Mouse (Mus musculus): ENCODE data around the gene Smarce1.

Smarce1 gene

DNA sequence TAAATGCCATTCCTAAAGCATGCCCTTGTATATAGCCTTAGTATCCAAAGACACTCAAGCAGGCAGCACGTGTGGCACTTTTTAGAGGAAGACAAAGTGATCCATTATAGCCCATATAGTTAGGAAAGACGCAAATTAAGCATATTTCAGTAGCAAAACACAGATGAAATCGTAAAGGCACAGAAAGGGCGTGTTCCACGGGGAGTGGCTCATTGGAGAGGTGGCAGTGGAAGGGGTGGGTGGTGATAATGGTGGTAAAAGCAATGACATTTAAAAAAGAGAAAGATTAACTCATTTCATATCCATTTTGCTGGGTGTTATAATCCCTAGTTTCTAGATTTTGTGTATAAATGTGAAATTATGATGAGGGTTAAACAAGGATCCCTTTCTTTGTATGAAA is 4.5 kb downstream of the Smarce1 start:
- DNase-seq: no peak

DNA sequence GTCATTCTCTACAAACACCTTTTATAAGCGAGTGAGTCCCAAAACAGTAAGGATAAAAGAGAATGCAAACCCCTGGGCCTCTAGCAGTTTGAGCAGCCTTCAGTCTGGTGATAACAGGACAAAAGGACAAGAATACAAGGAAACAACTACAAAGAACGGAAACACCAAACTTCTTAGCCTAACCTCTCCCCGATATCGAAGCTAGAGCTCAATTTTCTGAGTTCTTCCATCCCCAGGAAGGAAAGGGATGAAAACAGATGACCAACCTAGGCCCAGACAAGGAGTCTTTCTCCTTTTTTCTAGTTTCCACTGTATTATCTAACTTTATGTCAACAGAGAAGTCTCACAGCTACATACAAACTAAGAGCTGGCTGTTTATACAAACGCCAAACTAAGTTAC is 7.5 kb downstream of the Smarce1 start:
- DNase-seq: no peak

DNA sequence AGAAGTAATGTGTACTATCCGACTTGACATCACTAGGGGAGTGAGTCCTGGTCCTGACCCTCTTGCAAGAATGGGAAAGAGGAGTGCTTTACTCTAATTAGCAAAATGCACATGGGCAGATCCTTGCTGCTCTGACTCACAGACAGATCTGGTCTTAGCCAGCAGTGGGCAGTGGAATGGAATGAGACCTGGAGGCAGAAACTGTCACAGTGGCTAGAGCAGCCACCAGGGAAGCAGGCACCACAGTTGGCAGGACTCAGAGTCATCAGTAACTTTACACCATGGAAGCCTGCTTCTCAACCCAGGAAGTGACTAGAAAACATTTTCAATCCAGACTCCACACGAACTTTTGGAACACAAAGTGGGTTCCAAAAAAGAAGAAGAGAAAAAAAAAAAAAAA is 9.0 kb downstream of the Smarce1 start:
- no peak for DNase-seq

DNA sequence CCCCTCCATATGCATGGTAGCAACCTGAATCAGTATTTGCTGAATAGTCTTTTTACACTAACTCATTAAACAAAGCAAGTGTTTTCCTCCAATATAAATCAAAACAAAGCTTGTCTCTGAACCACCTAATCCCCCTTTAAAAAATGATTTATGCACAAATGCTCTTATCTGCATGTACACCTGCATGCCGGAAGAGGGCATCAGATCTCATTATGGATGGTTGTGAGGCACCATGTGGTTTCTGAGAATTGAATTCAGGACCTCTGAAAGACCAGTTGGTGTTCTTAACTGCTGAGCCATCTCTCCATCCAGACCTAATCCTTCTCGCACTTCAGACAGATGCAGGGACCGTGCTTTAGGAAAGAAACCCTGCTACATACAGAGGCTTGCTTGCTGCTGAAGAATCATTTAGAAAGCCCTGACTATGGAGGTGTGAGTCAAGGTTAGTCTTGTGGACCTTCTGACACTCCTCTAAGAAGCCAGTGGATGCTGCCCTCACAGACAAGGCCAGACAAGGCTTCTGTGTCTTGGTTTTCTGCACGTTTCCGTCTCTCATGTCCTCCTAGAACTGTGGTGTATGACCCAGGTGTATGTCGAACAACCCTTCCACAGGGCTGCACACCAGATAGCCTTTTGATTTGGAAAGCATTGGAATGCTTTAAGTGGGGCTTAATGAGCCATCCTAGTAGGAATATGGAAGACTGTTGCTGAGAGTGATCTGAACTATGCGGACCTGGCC is 13.4 kb downstream of the Smarce1 start:
- no peak for DNase-seq

DNA sequence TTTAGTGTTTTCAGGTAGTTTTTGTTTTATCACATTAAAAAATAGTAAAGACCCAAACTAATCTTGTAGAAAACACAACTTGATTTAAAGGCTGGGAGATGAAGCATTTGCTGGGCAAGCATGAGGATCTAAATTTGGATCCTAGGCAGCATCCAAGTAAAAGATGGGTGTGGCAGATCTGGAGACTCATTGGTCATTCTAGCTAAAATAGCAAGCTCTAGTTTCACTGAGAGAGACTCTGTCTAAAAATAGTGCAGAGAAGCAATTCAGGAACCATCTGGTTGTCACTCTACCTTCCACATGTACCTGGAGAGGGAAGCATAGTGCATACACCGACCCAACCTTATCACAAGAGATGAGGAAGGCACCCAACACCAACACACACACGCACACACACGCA is 14.6 kb downstream of the Smarce1 start:
- DNase-seq: no peak

DNA sequence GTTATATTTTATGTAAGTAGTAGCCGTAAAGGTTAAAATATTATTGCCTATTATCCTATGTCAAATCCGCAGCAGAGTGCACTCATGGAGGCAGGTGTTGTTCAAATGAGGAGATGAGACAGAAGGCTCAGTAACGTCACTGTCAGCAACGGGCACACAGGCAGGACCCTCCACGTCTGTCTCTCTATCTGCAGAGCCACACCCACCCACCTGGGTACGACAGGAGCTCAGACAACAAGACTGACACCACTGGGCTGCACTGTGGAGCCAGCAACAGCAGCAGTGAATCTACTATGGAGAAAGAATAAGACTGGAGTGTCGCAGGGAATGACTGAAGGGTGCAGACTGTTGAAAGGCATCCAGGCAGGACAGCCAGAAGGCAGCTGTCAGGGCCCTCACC is 18.1 kb downstream of the Smarce1 start:
- DNase-seq: no peak

DNA sequence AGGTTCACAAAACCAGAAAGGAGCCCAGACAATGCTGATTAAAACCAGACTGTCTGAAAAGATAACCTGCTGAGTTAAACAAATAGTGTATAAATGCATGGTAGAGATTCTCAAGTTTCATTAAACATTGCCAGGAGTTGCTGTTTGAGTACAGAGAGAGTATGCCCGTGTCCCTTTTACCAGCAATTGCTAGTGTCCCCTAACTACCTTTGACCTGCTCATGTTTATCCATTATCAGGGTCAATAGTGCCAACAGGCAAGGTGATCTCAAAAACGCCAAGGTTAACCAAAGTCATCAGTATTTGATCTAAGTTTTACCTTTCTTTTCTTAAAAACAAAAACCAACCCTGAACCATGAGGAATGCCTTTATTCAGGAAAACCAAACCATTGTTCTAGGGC is 18.9 kb downstream of the Smarce1 start:
- DNase-seq: no peak

DNA sequence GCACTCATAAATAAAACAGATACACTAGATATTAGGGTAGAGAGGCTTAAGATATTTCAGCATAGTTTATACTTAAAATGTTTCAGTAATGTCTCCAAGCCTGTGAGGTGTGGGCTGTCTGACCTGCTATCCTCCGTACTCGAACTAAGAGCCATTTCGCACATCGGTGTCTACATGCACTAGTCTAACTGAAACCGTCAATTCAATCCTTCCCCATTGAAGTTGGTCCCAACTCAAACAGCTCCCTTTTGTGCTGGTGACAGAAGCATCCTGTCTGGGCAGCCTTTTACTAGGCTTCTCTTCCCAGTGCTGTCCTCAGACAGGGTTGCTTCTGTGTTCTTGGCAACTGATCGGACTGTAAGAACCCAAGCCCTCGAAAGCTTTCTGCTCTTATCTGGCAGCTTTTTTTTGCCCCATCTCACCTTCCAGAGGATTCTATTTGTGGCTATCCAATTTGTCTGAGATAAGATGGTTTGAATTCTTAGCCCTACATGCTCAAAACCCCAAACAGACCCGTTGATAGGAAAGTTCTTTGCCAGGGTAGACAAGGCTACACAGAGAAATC is 22.6 kb downstream of the Smarce1 start:
- DNase-seq: no peak

DNA sequence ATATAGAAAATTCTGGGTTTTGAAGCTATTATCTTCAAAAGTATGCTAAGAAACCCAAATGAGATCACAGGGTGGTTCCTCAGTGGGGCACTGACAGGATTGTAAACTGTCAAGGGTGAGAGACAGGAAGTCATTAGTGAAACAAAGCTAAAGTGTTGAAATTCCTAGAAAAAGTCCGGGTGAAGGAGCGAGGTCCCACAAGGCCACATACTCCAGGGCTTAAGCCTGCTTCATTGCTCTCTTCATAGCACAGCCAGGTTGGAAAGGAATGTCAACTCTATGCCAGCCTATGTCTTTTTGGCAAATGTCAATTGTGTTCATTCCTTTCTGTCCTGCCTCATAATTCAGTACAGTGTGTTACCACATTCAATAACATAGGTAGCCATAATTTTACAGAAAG is 23.4 kb downstream of the Smarce1 start:
- DNase-seq: no peak

DNA sequence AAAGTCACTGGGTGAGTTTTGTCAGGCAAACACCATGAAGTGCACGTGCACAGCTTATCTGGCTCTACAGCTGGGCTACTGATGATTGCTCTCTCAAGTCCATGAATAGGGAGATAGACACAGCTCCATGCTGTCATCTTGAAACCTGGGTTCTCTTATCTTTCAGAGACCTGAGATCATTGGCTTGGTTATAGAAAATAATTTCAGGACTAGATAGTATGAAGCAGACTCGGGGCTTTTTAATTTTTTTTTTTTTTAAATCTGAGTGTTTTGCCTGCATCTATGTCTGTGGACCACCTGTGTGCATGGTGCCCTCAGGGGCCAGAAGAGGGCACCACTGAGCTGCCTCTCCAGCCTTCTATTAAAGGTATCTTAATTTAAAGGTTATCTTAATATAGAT is 23.9 kb downstream of the Smarce1 start:
- DNase-seq: peak; percentile 42

DNA sequence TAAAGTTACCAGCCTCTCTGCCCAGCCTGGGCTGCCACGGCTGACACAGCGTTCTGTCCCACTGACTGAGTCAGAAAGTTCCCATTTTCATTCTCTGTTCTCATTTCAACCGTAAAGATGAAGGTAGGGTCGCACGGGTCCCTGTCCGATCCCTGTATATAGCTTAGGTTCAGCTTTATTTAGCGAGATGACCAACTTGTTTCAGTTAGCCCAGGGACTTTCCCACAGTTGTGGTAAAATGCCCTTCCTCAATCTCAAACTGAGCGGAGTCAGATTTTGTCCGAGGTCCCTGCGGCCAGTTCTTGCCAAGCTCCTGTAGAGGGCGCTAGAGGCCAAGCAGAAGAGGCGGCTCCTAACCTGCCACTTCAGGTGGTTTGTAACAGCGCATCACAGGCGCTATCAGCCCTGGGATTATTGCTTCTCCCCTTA is 41.6 kb downstream of the Smarce1 start:
- DNase-seq: peak; percentile 71

DNA sequence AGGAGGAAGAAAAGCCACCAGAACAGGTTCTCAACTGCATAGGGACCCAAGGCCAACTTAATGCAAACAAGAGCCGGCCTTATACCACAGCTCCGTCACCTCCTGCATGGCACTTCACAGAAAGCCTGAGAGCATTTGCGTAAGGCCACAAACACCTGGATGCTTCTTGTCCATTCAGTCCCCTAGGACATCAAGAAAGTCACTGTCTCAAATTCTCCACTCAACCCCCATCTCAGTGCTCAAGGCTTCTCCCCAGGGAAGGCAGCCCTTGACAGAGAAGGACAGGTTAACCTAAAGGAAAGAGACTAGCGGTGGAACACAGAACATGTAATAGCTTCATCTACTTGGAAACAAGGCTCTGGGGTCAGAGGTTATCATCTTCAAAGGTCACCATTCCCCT is 43.5 kb downstream of the Smarce1 start:
- DNase-seq: no peak

DNA sequence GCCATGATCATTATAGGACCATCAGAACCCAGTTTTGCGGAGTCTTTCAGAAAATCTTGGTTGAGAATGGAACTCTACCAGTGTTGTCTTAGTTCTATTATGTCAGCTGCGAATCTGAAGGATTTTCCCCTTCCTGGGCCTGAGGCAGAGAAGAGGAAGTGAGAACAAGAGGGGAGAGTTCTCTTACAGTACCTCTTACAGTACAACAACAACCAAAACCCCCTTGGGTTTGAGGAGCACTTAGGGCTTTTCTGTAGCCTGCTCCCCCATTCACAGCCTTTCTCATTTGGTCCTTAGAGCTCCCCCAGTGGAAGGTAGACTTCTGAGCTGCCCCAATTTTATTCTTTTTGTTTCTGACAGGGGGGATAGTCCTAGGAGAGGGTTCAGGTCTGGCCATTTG is 44.0 kb downstream of the Smarce1 start:
- DNase-seq: no peak

DNA sequence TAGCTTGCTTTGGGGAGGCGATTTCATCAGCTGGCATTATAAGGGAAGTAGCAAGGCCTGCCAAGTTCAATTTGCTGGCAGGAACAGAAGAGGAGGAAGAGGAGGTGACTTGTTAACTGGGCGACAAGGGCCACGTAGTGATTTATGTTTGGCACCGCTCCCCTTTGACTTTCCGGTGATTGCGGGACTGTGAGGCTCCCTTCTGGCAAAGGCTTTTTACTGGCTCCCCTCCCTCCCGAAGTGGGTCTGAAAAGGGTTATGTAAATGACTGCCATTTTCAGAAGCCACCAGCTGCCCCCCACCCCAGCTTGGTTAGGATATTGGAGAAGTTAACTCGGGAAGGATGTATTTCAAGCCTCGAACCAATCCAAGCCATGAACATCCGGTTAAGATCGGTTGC is 48.2 kb downstream of the Smarce1 start:
- DNase-seq: no peak

DNA sequence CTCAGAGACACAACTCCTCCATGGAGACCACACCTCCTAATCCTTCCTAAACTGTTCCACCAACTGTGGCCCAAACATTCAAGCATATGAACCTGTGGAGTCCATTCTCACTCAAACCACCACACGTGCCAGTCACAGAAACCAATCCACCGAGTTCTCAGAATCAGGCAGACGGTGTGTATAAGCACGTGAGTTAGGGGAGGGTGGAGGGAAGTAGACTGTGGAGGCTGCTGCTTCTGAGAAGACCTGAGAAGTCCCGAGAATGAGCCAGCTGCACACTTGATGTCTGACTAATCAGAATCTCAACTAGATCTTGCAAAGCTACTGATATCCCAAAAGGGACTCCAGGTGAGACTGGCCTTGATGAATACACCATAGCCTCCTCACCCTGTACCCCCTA is 50.7 kb downstream of the Smarce1 start:
- DNase-seq: no peak

DNA sequence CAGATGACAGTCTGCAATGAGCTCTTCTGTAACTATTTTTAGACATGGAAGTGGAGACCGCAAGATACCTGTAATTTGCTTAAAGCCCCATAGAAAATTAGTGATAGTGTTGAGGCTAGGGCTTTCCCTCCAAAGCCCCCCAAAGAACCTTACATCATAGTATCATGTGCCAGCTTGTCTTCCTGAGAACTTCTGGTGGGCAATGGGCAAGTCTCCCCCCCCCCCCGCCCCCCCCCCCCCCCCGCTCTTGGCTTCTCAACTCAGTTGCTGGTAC is 53.0 kb downstream of the Smarce1 start:
- no peak for DNase-seq

DNA sequence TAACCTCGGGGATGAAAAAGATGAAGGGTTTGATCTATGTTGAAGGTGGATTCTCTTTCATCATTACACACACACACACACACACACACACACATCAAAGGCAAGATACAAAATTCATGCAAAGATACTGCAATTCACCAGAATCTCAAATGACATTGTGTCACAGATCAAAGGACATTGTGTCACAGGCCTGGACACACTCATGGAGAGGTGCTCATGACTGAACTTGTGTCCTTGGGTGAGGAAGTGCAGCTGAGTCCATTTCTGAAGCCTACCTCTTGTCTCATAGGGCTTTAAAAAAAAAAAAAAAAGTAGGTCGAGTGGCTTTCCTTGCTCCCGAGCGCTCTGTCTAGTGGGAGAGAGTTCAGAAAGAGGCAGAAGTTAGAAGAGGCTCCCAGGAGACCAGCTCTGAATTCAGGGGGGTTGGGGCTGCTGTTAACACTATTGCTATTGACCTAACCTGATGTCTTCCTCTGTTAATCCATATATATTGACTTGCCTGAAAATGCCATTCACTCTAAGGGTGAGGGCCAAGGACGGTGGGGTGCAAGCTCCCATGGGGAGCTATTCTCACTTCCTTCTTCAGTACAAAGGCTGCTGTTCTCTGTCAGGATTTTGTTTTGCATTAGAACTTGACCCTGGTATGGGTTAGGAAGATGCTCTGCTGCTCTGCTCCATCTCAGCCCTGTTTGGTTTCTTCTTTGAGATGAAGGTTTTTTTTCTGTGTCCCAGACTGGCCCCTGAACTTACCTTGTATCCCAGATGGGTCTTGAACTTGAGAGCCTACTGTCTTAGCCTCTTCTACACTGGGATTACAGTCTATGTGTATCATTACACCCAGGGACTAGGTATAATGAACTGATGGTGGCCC is 53.5 kb downstream of the Smarce1 start:
- no peak for DNase-seq

DNA sequence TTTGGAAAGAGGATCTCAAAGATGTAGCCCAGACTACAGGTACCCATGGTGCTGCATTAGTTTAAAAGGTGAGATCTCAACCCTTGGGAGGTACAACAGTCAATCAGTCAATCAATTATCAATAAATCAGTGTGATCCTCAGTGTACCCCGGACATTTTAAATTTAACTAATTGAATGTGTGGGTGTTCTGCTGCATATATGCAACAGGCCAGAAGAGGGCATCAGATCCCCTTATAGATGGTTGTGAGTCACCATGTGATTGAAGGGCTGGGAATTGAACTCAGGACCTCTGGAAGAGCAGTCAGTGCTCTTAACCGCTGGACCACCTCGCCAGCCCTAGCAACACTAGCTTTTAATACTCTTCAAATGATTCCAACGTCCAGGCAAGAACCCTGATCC is 58.8 kb downstream of the Smarce1 start:
- no peak for DNase-seq

DNA sequence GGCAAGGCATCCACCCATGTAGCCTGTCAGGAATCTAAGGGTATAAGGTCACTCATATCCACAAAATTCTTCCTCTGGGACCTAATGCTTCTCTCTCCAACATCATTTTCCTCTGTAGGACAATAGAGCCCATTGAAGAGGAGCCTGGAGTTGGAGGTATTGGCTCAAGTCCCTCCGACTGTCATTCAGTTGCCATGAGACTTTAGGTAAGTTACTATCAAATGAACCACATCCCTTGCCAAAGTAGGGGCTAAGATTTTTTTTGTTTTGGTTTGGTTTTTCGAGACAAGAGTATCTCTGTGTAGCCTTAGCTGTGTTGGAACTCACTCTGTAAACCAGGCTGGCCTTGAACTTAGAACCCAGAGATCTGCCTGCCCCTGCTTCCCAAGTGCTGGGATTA is 59.4 kb downstream of the Smarce1 start:
- no peak for DNase-seq

DNA sequence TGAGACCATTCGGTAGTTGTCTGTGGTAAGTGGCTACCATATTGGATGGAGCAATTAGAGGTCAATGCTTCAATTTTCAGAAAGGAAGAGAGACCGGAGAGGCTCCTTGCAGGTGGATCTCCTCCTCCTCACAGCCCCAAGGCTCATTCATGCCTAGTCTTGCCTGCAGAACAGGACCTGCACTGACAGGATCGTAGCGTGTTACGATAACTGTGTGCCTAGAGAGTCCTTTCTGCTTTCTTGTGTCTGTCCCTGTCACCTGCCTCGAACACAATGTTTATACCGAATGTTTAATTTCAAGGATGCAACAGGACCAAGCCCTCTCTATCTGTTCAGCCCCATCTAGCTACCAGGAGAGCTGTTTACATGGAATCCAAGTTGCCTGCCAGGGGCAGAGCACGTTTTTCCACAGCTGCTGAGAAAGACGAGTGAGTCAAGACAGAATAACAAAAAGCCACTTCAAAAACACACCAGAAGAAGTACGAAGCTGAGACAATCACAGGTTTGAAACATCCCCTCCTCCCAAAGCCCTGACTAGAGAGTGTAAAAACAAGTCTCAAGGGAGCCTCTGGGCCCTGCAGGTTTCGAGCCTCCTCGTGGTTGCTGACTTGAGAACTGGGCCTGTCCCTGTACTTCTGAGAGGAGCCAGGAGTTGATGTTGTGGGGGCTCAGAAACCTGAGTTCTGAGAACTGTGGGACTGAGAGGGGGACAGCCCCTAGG is 60.1 kb downstream of the Smarce1 start:
- peak; percentile 68 for DNase-seq

DNA sequence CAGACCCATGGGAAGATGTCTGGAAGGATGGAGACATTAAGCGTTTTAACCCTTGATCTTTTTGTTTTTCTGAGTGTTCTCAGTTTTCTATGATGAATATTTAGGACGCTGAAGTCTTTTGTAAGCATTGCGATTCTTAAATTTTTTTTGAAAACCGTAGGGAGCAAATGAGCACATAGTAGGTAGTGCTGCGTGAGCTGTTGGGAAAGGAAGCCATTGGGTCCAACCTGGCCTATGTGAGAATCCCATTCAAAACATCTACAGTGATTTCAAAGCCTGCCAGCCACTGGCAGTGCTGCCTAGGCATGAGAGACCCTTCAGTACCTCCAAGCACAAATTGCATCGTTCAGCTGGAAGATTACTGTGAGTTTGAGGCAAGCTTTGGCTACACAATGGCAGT is 60.8 kb downstream of the Smarce1 start:
- DNase-seq: no peak

DNA sequence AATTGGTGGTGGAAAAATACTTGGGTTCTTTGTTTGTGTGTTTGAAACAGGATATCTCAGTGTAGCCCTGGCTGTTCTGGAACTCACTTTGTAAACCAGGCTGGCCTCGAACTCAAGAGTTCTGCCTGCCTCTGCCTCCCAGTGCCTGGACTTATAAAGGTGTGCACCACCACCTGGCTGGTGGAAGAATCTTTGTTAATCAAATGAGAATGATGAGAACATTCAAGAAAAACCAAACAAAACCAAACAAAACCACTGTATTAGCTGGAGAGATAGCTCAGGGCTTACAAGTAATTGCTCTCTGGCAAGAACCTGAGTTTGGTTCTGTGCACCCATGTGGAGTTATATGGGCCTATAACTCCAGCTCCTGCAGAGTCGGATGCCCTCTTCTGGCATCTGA is 61.4 kb downstream of the Smarce1 start:
- no peak for DNase-seq

DNA sequence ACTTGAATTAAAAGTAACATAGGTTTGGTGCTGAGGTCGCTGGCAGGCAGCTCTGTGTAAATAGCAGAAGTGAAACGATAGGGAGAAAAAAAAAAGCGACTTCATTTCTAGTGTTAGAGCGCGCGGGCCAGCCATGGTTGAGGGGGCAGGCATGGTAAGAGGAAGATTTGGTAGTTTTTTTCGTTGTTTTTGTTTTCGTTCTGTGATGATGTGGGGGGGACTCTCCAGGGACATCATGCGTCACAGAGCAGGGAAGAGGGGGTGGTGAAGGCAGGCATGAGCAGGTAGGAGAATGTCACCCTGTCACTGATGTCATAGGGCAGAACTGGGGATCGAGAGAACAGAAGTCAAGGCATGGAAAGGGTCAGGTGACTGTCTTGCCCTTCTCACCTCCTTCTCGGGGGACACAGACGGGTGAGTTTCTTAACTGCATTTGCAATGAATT is 62.8 kb downstream of the Smarce1 start:
- DNase-seq: peak; percentile 29

DNA sequence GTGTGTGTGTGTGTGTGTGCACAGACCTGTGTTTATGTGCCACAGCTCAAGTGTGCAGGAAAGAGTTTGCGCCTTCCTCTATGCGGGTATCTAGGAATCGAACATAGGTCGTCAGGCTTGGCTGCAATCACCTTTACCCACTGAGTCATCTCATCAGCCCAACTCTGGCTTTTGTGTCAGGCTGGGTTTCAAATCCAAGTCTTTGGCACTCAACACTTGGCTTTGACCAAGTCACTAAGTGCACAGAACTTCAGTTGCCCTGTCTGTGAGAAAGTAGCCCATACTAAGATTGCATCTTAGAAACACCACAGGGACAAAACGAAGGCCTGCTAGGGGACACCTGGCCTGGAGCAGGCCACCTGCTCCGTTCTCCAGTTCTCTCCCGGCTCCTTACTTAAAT is 63.2 kb downstream of the Smarce1 start:
- no peak for DNase-seq
